Mouse (Mus musculus): ENCODE data around the gene Fgf13.

Fgf13 gene

GRCm38 (mm10) chrX:59194149-59194548 lies 373.7 kb downstream of the Fgf13 start:
- DNase-seq (ENCODE audit: extremely low read depth, low read depth) = no peak

GRCm38 (mm10) chrX:59186922-59187321 lies 380.9 kb downstream of the Fgf13 start:
- no peak for DNase-seq (ENCODE audit: extremely low read depth, low read depth)

- DNase-seq (ENCODE audit: extremely low read depth, low read depth) = no peak
These were observed 385.5 kb downstream of the Fgf13 start for GRCm38 (mm10) chrX:59182323-59182722.

- DNase-seq (ENCODE audit: extremely low read depth, low read depth) = no peak
These were observed 388.2 kb downstream of the Fgf13 start for GRCm38 (mm10) chrX:59179627-59180026.

- DNase-seq (ENCODE audit: extremely low read depth, low read depth) = no peak
These were observed 388.7 kb downstream of the Fgf13 start for GRCm38 (mm10) chrX:59179081-59179596.

- no peak for DNase-seq (ENCODE audit: extremely low read depth, low read depth)
These were observed 390.2 kb downstream of the Fgf13 start for GRCm38 (mm10) chrX:59177653-59178052.

GRCm38 (mm10) chrX:59172200-59172599 lies 395.7 kb downstream of the Fgf13 start:
- no peak for DNase-seq (ENCODE audit: extremely low read depth, low read depth)

GRCm38 (mm10) chrX:59166763-59167162 lies 401.1 kb downstream of the Fgf13 start:
- no peak for DNase-seq (ENCODE audit: extremely low read depth, low read depth)

- DNase-seq (ENCODE audit: extremely low read depth, low read depth) = no peak
These were observed 425.9 kb downstream of the Fgf13 start for GRCm38 (mm10) chrX:59141947-59142346.

- no peak for DNase-seq (ENCODE audit: extremely low read depth, low read depth)
These were observed 432.9 kb downstream of the Fgf13 start for GRCm38 (mm10) chrX:59134928-59135361.

- no peak for DNase-seq (ENCODE audit: extremely low read depth, low read depth)
These were observed 433.6 kb downstream of the Fgf13 start for GRCm38 (mm10) chrX:59134166-59134861.

- DNase-seq (ENCODE audit: extremely low read depth, low read depth) = no peak
These were observed 434.1 kb downstream of the Fgf13 start for GRCm38 (mm10) chrX:59133834-59134165.

GRCm38 (mm10) chrX:59133416-59133815 lies 434.5 kb downstream of the Fgf13 start:
- no peak for DNase-seq (ENCODE audit: extremely low read depth, low read depth)

- no peak for DNase-seq (ENCODE audit: extremely low read depth, low read depth)
These were observed 441.2 kb downstream of the Fgf13 start for GRCm38 (mm10) chrX:59126637-59127036.

- no peak for DNase-seq (ENCODE audit: extremely low read depth, low read depth)
These were observed 454.7 kb downstream of the Fgf13 start for GRCm38 (mm10) chrX:59113187-59113586.

GRCm38 (mm10) chrX:59085928-59086327 lies 481.9 kb downstream of the Fgf13 start:
- no peak for DNase-seq (ENCODE audit: extremely low read depth, low read depth)

- DNase-seq (ENCODE audit: extremely low read depth, low read depth) = no peak
These were observed 487.4 kb downstream of the Fgf13 start for GRCm38 (mm10) chrX:59080427-59080826.

- no peak for DNase-seq (ENCODE audit: extremely low read depth, low read depth)
These were observed 495.8 kb downstream of the Fgf13 start for GRCm38 (mm10) chrX:59072083-59072482.

- DNase-seq (ENCODE audit: extremely low read depth, low read depth) = peak; percentile 14
These were observed 504.7 kb downstream of the Fgf13 start for GRCm38 (mm10) chrX:59063157-59063556.

- no peak for DNase-seq (ENCODE audit: extremely low read depth, low read depth)
These were observed 532.9 kb downstream of the Fgf13 start for GRCm38 (mm10) chrX:59034969-59035368.
